Mouse (Mus musculus) small intestine, adult 2 months (tissue): ENCODE results near the gene Slamf8. TPM values are rescaled to one million over a fixed set of nuclear protein-coding genes. Genes with fewer than 3 reads are reported as not detected.

Source experiments
- H3K27ac ChIP-seq: fragments of 200-500 bp; 2 replicates; pipeline ENCODE4 v1.5.1; 2012; ENCODE audit warnings: low read depth, low read length, control low read depth, inconsistent platforms; ENCODE audit not compliant: insufficient read depth
- H3K27me3 ChIP-seq: fragments of 200-500 bp; 2 replicates; pipeline ENCODE4 v1.6.1; 2012; ENCODE audit warnings: mild to moderate bottlenecking, moderate library complexity, low read length, inconsistent platforms; ENCODE audit not compliant: control insufficient read depth, insufficient read depth
- H3K36me3 ChIP-seq: fragments of 200-500 bp; 2 replicates; pipeline ENCODE4 v1.6.1; 2012; ENCODE audit warnings: mild to moderate bottlenecking, low read length, control low read depth, inconsistent platforms; ENCODE audit not compliant: control insufficient read depth, insufficient read depth
- H3K4me1 ChIP-seq: fragments of 200-500 bp; 2 replicates; pipeline ENCODE4 v1.6.1; 2012; ENCODE audit warnings: low read length, inconsistent platforms, mixed read lengths; ENCODE audit not compliant: control insufficient read depth, insufficient read depth, insufficient read length
- H3K4me3 ChIP-seq: fragments of 200-500 bp; 2 replicates; pipeline ENCODE4 v1.5.1; 2012; ENCODE audit warnings: low read depth, mild to moderate bottlenecking, control low read depth, inconsistent platforms, low read length, moderate library complexity
- CTCF ChIP-seq: fragments of 200-500 bp; IDR thresholded peaks from 2 replicates; pipeline ENCODE4 v1.5.1; 2012; ENCODE audit warnings: low read depth, mild to moderate bottlenecking, control low read depth, inconsistent platforms, low read length, moderate library complexity, mixed read lengths; ENCODE audit not compliant: insufficient replicate concordance, insufficient read length; ENCODE audit errors: extremely low read depth
- POLR2A ChIP-seq: fragments of 200-500 bp; IDR thresholded peaks from 2 replicates; pipeline ENCODE4 v1.6.1; 2012; ENCODE audit warnings: low read depth, mild to moderate bottlenecking, control low read depth, inconsistent platforms, low read length, moderate library complexity
- WGBS: fragments of 180-500 bp; shearing (Covaris S2); methylation state at CpG from one replicate; pipeline ENCODE4 v1.1.7; 2018; 5-methylcytosine and 5-hydroxymethylcytosine counted together
- polyA plus RNA-seq: library from polyadenylated mRNA; depleted of rRNA; stranded (reverse); fragments of >200 nt; gene quantifications from 2 replicates; pipeline ENCODE4 v1.2.3, GENCODE M21; 2012

Slamf8 gene
- polyA plus RNA-seq, 1 experiment, result 4.4 TPM

DNA sequence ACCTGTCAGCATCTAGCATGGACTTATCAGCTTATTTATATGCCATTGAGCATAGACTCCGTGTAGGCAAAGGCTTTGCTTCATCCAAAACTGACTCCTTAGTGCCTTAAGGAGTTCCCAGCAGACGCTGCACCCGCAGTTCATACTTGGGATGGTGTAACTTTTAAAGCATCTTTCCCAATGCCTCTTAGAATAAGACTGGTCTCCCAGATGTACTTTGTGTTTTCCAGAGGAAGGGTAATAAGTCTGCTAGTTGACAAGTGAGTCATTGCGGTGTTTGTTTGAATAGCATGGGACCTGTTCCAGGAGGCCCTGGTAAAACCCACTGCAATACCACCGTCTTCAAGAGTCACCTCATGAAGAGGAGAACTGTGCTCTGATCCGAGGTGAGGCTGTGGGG, 10.3 kb downstream of the Slamf8 start:
- TF ChIP-seq CTCF (no peak), POLR2A (no peak)
- Histone ChIP-seq H3K27ac (no peak overlapping the region), H3K27me3 (0 out of 2 replicates have a peak, but pooled peaks cover 2% of the 10 kb centered on the region), H3K4me1 (no peaks in the 10 kb centered on the region), H3K36me3 (no peaks in the 10 kb centered on the region), H3K4me3 (no peak overlapping the region)
- WGBS, result 47% methylated on average over 6 of the region's 6 CpGs

DNA sequence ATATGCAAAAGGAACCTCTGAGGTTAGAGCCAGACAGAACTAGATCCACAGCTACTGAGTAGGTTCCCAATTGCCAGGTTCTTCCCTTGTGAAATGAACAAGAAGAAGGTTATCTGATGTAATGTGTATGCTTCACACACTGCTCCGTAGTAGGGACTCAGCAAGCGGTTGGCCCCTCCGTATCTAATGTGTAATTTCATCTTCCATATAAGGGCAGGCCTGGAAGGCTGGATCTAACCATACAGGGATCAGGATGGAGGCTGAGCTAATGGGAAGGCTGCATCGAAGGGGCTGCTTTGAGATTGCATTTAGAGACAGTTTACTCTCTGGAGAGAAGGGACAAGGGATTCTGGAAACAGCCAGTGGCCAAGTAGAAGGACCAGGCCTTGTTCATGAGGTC, 22.6 kb downstream of the Slamf8 start:
- Histone ChIP-seq H3K36me3 (no peaks in the 10 kb centered on the region), H3K4me1 (peaks cover 3% of the 10 kb centered on the region), H3K27me3 (0 out of 2 replicates have a peak, but pooled peaks cover 2% of the 10 kb centered on the region), H3K27ac (no peak overlapping the region), H3K4me3 (no peak overlapping the region)
- no peak for TF ChIP-seq CTCF
- TF ChIP-seq POLR2A, result no peak
- WGBS, result 68% methylated on average over 4 of the region's 4 CpGs

DNA sequence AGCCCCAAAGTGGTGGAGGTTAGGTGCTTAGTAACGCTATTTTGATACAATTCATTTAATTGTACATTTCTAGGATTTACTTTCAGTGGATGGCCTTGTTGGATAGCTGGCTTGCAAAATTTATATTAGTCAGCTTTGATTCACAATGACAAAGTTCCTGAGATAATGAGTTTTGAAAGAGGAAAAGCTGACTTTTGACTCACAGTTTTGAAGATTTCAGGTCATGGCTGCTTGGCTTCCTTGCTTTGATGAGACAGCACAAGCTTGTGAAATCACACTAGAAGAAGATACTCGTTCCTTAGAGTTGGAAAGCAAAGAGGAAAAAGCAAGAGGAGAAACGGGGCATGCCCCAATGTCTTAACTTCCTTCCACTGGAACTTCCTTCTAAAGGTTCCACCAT, 24.2 kb downstream of the Slamf8 start:
- H3K27ac ChIP-seq, result no peak overlapping the region
- H3K4me1 ChIP-seq, result peaks cover 12% of the 10 kb centered on the region
- TF ChIP-seq POLR2A (no peak), CTCF (no peak)
- H3K27me3 ChIP-seq, result 0 out of 2 replicates have a peak, but pooled peaks cover 2% of the 10 kb centered on the region
- H3K4me3 ChIP-seq, result no peak overlapping the region
- 69% methylated on average over 3 of the region's 3 CpGs for WGBS
- H3K36me3 ChIP-seq, result no peaks in the 10 kb centered on the region

DNA sequence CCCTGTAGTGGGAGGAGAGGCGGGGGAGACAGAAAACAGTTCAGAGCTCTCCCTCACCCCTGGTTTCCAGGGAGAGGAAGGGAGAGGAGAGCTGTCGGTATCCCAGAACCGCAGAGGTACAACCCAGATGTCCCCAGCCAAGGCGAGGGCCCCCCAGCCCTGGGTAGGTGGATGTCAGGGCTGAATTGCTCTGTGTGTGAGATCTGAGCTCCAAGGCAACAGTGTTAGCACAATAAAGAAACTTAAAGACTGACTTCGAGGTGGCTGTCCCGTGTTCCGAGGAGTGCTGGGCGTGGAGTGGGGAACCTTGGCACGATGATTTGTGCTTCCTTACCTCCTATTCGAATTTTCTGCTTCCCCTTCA, 26.9 kb downstream of the Slamf8 start:
- peak overlapping the region; percentile 74 for H3K4me3 ChIP-seq
- 0 out of 2 replicates have a peak, but pooled peaks cover 2% of the 10 kb centered on the region for H3K27me3 ChIP-seq
- no peaks in the 10 kb centered on the region for H3K36me3 ChIP-seq
- peak overlapping the region; percentile 56; the same call in 1 of the 2 replicates for H3K27ac ChIP-seq
- H3K4me1 ChIP-seq, result peaks cover 12% of the 10 kb centered on the region
- WGBS, result 7% methylated on average over 10 of the region's 10 CpGs
- TF ChIP-seq POLR2A (no peak), CTCF (no peak)

DNA sequence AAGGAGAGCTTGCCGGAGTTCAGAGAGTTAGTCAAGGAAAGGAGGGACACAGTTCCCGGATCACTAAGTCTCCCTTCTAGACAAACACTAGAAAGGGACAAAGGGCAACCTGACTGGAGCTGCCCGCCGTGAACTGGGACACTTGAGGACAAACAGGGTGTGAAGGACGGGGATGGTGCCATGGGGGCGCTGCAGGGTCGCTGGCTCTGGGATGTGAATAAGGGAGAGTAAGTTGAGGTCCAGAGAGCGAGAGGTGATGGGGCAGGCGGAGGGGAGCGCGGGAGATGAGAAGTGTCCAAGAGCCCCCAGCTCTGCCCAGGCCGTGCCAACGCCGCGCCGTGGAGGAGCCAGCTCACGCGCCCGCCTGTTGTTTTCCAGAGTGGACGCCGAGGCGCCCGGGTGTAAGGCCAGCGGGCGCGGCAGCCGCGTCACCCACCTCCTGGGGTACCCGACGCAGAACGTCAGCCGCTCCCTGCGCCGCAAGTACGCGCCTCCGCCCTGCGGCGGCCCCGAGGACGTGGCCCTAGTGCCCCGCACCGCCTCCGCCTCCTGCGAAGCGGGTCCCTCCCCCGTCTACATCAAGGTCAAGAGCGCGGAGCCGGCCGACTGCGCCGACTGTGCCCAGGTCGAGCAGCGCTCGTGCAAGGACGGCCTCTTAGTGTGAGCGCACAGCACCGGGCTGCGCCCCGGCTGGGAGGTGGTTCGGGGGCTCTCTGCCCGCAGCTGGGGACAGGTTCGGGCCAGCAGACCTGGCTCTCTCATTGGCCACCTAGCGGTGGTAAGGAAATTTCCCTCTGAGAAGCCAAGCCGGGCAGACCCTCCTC, 27.5 kb downstream of the Slamf8 start:
- Histone ChIP-seq H3K27me3 (0 out of 2 replicates have a peak, but pooled peaks cover 2% of the 10 kb centered on the region), H3K4me3 (peak overlapping the region; percentile 74), H3K36me3 (no peaks in the 10 kb centered on the region), H3K4me1 (peaks cover 12% of the 10 kb centered on the region), H3K27ac (peak overlapping the region; percentile 56)
- WGBS, result under 1% methylated on average over 66 of the region's 66 CpGs
- TF ChIP-seq CTCF, result peak; percentile 67; the same call in 1 of the 2 replicates
- no peak; the same call in 1 of the 2 replicates for TF ChIP-seq POLR2A

DNA sequence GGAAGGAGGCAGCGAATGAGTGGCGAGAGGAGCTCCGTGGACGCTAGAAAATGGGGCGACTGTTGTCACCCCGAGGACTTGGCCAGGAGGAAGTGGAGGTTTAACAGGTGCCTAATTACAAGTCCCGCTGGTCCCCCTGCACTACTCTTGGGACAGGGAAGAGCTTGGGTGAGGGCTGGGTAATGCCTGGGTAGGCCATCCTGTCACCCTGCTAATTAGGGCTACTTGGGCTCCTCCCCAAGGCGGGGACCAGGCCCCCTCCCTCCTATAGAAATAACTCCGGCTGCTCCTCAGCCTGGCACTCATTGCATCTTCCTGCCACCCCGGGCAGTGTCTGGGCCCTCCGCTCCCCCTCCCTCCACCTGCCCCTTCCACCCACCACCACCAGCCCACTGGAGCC, 34.7 kb downstream of the Slamf8 start, which contains the start of gene Vsig8:
Gene Vsig8 (plus strand): TSS at position 301 of the 400 bp plus-strand sequence.
- TF ChIP-seq POLR2A, result no peak
- TF ChIP-seq CTCF, result no peak
- WGBS, result 67% methylated on average over 11 of the region's 11 CpGs
- Histone ChIP-seq H3K27me3 (no peaks in the 10 kb centered on the region), H3K36me3 (no peaks in the 10 kb centered on the region), H3K4me1 (peaks cover 5% of the 10 kb centered on the region; the same call in 1 of the 2 replicates), H3K27ac (no peak within 1 kb of the TSS), H3K4me3 (no peak within 1 kb of the TSS)

DNA sequence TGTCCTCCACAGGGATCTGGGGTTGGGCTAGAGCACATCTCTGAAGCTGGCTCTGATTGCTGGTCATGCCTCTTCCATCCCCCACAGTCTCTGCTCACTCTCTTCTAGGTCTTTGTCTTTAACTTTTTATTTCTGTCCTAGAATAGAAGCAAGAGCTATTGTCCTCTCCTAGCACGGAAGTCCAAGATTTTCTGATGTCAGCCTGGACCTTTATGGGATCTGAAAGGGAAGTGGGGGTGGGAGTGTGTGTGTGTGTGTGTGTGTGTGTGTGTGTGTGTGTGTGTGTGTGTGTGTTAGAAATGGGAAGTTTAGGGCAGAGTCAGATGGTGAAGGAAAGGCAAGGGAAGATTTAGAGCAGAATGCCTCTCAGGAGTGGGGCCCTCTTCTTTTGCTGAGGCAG, 37.7 kb downstream of the Slamf8 start:
- TF ChIP-seq POLR2A, result no peak
- TF ChIP-seq CTCF, result no peak
- Histone ChIP-seq H3K27ac (no peak overlapping the region), H3K4me1 (peaks cover 12% of the 10 kb centered on the region), H3K36me3 (no peaks in the 10 kb centered on the region), H3K4me3 (no peak overlapping the region), H3K27me3 (no peaks in the 10 kb centered on the region)
- WGBS, result 78% methylated on average over 1 of the region's 1 CpGs

DNA sequence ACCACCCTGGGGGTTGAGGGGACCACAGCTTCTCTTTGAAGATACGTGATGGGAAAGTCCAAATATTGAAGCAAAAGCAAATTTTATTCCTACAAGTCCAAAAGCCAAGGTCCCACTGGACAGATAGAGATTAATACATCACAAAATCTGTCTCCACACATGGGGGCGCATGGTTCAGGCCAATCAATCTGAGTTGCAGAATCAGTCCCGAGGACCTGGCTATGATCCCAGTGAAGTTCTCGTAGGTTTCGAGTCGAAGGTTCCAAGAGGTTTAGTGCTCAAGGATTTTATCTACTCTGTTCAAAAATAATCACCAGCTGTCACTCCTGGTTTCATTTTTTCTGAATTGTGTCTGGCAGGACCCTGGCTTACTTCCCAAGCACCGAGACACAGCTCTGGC, 39.4 kb downstream of the Slamf8 start:
- H3K27ac ChIP-seq, result no peak overlapping the region
- TF ChIP-seq CTCF (no peak), POLR2A (no peak)
- 11% methylated on average over 7 of the region's 7 CpGs for WGBS
- H3K36me3 ChIP-seq, result no peaks in the 10 kb centered on the region
- H3K4me3 ChIP-seq, result peak overlapping the region; percentile 85
- H3K4me1 ChIP-seq, result peaks cover 12% of the 10 kb centered on the region
- no peaks in the 10 kb centered on the region for H3K27me3 ChIP-seq
